Mouse (Mus musculus): Measurements from ENCODE around the gene Palm2.

DNA sequence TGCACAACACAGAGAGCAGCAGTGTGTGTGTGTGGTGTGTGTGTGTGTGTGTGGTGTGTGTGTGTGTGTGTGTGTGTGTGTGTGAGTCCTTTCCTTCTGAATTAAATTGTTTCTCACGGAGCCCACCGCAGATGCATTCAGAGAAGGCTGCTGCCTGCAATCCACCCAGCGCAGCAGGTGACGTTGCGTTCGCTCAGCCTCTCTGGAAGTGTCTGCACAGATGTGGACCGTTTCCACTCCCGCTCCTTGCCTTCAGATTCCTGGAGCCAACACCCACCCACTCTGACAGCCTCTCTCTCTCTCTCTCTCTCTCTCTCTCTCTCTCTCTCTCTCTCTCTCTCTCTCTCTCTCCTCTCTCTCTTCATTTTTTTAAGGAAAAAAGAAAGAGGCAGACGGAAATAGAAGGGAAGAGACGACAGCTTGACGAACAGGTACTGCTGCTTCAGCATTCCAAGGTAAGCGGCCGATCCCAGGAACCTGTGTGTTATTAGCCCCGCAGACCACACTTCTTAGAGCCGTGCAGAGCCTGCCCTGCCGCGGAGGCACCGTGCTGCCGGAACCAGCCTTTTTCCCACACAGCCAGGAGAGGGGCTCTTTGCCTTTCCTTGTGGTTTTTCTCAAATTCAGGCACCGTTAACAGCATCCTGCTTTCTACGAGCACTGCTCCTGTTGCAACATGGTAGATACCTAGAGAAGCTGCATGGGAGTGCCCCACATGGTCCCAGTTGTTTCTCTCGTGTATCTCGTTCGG is 203.8 kb downstream of the Palm2 start:
- no peak for TF ChIP-seq EP300 (IDR thresholded peaks at IDR 0.05; ENCODE audit: low read depth)
- no peak for TF ChIP-seq CTCF (IDR thresholded peaks at IDR 0.05; ENCODE audit: low read depth)

Measured in liver, embryonic 14.5 days (tissue).